Mouse (Mus musculus) stomach, postnatal 0 days (tissue): ENCODE measurements around the gene Rab35. TPM values are rescaled to one million over a fixed set of nuclear protein-coding genes. Genes with fewer than 3 reads are reported as not detected.
A peak's percentile ranks its signal among the peaks of the same experiment; 100 is the strongest.

ENCODE experiments used
- ATAC-seq: fragments of 200-750 bp; cut with Nextera tagmentation; 2 replicates; pipeline ENCODE4 v1.8.0; 2017; ENCODE audit not compliant: low FRiP score, low TSS enrichment
- DNase-seq: peaks from one replicate; pipeline ENCODE4 v3.0.0-alpha.2; 2016; ENCODE audit warnings: low spot score
- H3K27ac ChIP-seq: fragments of 300-500 bp; sonication (generic); replicated peaks from 2 replicates; pipeline ENCODE4 v1.5.1; 2014; ENCODE audit warnings: mild to moderate bottlenecking, control low read depth
- H3K27me3 ChIP-seq: fragments of 300-500 bp; sonication (generic); 2 replicates; pipeline ENCODE4 v1.6.1; 2014; ENCODE audit warnings: low read length; ENCODE audit not compliant: control insufficient read depth, insufficient read depth
- H3K36me3 ChIP-seq: fragments of 300-500 bp; sonication (generic); 2 replicates; pipeline ENCODE4 v1.6.1; 2014; ENCODE audit warnings: low read length, mixed read lengths; ENCODE audit not compliant: control insufficient read depth, insufficient read depth
- H3K4me1 ChIP-seq: fragments of 300-500 bp; sonication (generic); replicated peaks from 2 replicates; pipeline ENCODE4 v1.6.1; 2014; ENCODE audit warnings: antibody characterized with exemption; ENCODE audit not compliant: control insufficient read depth, insufficient read depth
- H3K4me2 ChIP-seq: fragments of 300-500 bp; sonication (generic); replicated peaks from 2 replicates; pipeline ENCODE4 v1.6.1; 2014; ENCODE audit warnings: low read depth, mild to moderate bottlenecking, control low read depth, moderate library complexity
- H3K4me3 ChIP-seq: fragments of 300-500 bp; sonication (generic); 2 replicates; pipeline ENCODE4 v1.5.1; 2014; ENCODE audit warnings: low read depth, low read length, control low read depth
- H3K9ac ChIP-seq: fragments of 300-500 bp; sonication (generic); 2 replicates; pipeline ENCODE4 v1.6.1; 2014; ENCODE audit warnings: mild to moderate bottlenecking, low read length, control low read depth, mixed read lengths
- H3K9me3 ChIP-seq: fragments of 300-500 bp; sonication (generic); 2 replicates; pipeline ENCODE4 v1.6.1; 2016; ENCODE audit warnings: low read length; ENCODE audit not compliant: control insufficient read depth
- CTCF ChIP-seq: IDR thresholded peaks from 2 replicates; pipeline ENCODE4 v1.5.1; 2016; ENCODE audit warnings: antibody characterized with exemption, low read depth, mild to moderate bottlenecking, moderate library complexity
- EP300 ChIP-seq: optimal IDR thresholded peaks from 2 replicates; pipeline ENCODE3; 2016; ENCODE audit warnings: antibody characterized with exemption
- WGBS: fragments of 180-500 bp; shearing (Covaris S2); extraction: QIAGEN DNeasy Blood & Tissue Kit; methylation state at CpG from one replicate; pipeline ENCODE4 v1.1.7; 2014; 5-methylcytosine and 5-hydroxymethylcytosine counted together
- polyA plus RNA-seq: library from polyadenylated mRNA; unstranded; fragments of >200 nt; fragmentation: Nextera tagmentation; extraction: Ambion mirVana; gene quantifications from 2 replicates; pipeline ENCODE4 v1.2.1, GENCODE M21; 2015

Rab35 gene
- polyA plus RNA-seq, 1 experiment from 2014 or later, result 20.3 TPM

DNA sequence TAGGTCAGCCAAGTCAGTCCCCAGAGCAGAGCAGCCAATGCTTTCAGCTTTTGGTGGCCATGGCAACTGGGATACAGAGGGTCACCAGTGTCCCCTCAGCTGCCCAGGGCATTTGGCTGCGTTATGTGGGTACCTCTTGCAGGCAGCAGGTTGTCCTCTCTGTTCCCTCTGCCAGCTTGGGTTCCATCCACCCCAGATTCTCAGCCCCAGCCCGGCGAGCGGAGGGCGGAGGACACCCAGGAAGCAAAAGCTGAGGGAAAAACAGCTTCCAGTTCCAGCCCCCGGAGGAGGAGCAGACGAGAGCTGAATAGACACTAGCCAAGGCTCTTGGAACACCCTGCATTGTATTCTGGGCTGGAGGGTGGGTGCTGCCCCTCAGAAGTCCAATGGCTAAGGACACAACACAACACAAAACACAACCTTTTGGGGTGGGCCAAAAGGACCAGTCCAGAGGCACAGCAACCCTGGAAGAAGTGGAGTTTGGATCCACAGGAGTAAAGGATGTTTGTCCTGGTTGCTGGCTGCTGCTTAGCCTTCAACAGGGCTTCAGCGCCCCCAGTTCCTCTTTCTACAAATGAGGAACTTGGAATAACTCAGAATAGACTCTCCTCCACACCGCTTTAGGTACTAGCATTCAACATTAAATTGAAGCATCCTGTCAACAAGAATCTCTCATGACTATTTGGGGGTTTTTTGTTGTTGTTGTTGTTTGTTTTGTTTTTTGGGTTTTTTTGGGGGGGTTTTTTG lies 7.8 kb upstream of the Rab35 start:
- DNase-seq (no peak), ATAC-seq (no peak)
- 86% methylated on average over 9 of the region's 9 CpGs for WGBS
- Histone ChIP-seq H3K27me3 (no peaks in the 10 kb centered on the region), H3K4me3 (no peak overlapping the region), H3K36me3 (peaks cover 9% of the 10 kb centered on the region; the same call in 1 of the 2 replicates), H3K4me2 (no peak overlapping the region), H3K4me1 (no peaks in the 10 kb centered on the region), H3K9me3 (no peaks in the 10 kb centered on the region), H3K9ac (no peak overlapping the region), H3K27ac (no peak overlapping the region)
- TF ChIP-seq EP300 (no peak), CTCF (no peak)

- ATAC-seq (no peak), DNase-seq (no peak)
- 81% methylated on average over 10 of the region's 10 CpGs for WGBS
- Histone ChIP-seq H3K27ac (no peak overlapping the region), H3K4me1 (no peaks in the 10 kb centered on the region; the same call in 1 of the 2 replicates), H3K9me3 (no peaks in the 10 kb centered on the region), H3K9ac (no peak overlapping the region), H3K36me3 (no peaks in the 10 kb centered on the region), H3K4me2 (no peak overlapping the region), H3K27me3 (no peaks in the 10 kb centered on the region), H3K4me3 (no peak overlapping the region)
- TF ChIP-seq EP300, result no peak
- no peak for TF ChIP-seq CTCF
Measured at GRCm38 (mm10) chr5:115626237-115626886, 5.3 kb upstream of the Rab35 start.

DNA sequence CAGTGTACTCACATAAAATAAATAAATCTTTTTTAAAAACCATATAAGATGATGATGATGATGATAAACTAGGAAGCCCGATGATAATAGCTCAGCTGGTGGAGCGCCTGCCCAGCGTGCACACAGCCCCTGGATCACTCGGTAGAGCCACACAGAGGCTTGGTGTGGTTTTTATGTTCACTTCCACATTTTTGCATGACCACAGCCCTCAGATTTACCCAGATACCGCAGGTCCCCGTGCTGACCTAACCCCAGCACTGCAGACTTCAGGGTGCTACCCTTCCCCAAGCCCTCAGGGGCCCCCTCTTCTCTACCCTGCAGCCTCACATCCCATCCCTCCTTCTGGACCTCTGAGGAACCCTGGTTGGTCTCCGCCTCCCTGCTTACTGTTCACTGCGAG lies 3.6 kb upstream of the Rab35 start:
- H3K4me3 ChIP-seq, result no peak overlapping the region
- ATAC-seq (no peak), DNase-seq (no peak)
- no peaks in the 10 kb centered on the region; the same call in 1 of the 2 replicates for H3K4me1 ChIP-seq
- TF ChIP-seq CTCF, result no peak
- no peak for TF ChIP-seq EP300
- no peaks in the 10 kb centered on the region for H3K36me3 ChIP-seq
- H3K4me2 ChIP-seq, result no peak overlapping the region
- H3K9ac ChIP-seq, result no peak overlapping the region; the same call in 1 of the 2 replicates
- no peaks in the 10 kb centered on the region for H3K9me3 ChIP-seq
- WGBS, result 69% methylated on average over 8 of the region's 8 CpGs
- H3K27ac ChIP-seq, result no peak overlapping the region
- no peaks in the 10 kb centered on the region for H3K27me3 ChIP-seq

GRCm38 (mm10) chr5:115629672-115630071 lies 2.0 kb upstream of the Rab35 start:
- DNase-seq (no peak), ATAC-seq (no peak)
- Histone ChIP-seq H3K4me1 (no peaks in the 10 kb centered on the region; the same call in 1 of the 2 replicates), H3K9ac (no peak overlapping the region), H3K27ac (no peak overlapping the region), H3K27me3 (no peaks in the 10 kb centered on the region), H3K9me3 (no peaks in the 10 kb centered on the region), H3K4me3 (no peak overlapping the region), H3K4me2 (no peak overlapping the region), H3K36me3 (no peaks in the 10 kb centered on the region)
- 85% methylated on average over 4 of the region's 4 CpGs for WGBS
- no peak for TF ChIP-seq CTCF
- no peak for TF ChIP-seq EP300

- ATAC-seq, result no peak
- Histone ChIP-seq H3K27me3 (no peaks in the 10 kb centered on the region), H3K9me3 (no peaks in the 10 kb centered on the region), H3K4me1 (no peaks in the 10 kb centered on the region; the same call in 1 of the 2 replicates), H3K9ac (no peak overlapping the region), H3K4me2 (no peak overlapping the region), H3K4me3 (no peak overlapping the region), H3K36me3 (no peaks in the 10 kb centered on the region), H3K27ac (no peak overlapping the region)
- no peak for DNase-seq
- WGBS, result 52% methylated on average over 5 of the region's 5 CpGs
- no peak for TF ChIP-seq CTCF
- no peak for TF ChIP-seq EP300
Measured at GRCm38 (mm10) chr5:115630291-115630690, 1.4 kb upstream of the Rab35 start.

- no peaks in the 10 kb centered on the region; the same call in 1 of the 2 replicates for H3K4me1 ChIP-seq
- H3K27ac ChIP-seq, result peak overlapping the region; percentile 90
- TF ChIP-seq CTCF, result no peak
- TF ChIP-seq EP300, result no peak
- H3K4me2 ChIP-seq, result peak overlapping the region; percentile 79
- no peaks in the 10 kb centered on the region for H3K27me3 ChIP-seq
- H3K36me3 ChIP-seq, result no peaks in the 10 kb centered on the region
- peak; percentile 53 for DNase-seq
- WGBS, result 1% methylated on average over 27 of the region's 30 CpGs
- H3K9me3 ChIP-seq, result no peaks in the 10 kb centered on the region
- H3K4me3 ChIP-seq, result peak overlapping the region; percentile 82
- no peak; the same call in 1 of the 2 replicates for ATAC-seq
- H3K9ac ChIP-seq, result peak overlapping the region; percentile 92
Measured at GRCm38 (mm10) chr5:115632358-115632714, 628 bp downstream of the Rab35 start.
